Mouse (Mus musculus) erythroblast, embryonic 14.5 days (primary cell): ENCODE measurements around the gene Gm10964.

Source experiments
- GATA1 ChIP-seq: IDR thresholded peaks from 2 replicates; pipeline ENCODE4 v1.6.1; 2012; ENCODE audit warnings: low read length, inconsistent platforms, mixed read lengths
- TAL1 ChIP-seq: IDR thresholded peaks from 3 replicates; pipeline ENCODE4 v1.6.1; 2012; ENCODE audit warnings: low read length, inconsistent platforms, mixed read lengths

DNA sequence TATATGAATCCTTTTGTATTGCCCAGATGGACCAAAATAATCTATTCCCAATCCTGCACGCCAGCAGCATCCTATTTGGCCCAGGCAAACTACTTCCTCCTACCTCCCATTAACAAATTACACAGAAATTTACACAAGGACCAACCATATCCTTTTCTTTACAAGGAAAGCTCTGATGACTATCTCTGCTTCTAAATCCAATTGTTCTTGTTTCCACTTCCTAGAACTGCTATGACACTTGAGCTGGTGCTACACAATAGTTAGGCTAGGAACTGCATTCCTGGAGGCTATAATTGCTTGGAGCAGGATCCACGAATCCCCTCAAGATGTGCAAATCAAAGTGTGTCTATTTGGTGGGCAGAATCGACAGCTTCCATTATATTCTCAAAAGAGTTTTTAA is 27.6 kb downstream of the Gm10964 start:
- TF ChIP-seq TAL1: no peak
- no peak for TF ChIP-seq GATA1
